Mouse (Mus musculus) G1E (cell line): ENCODE data around the gene Slc29a1.

Experiments
- CTCF ChIP-seq: IDR thresholded peaks from 2 replicates; pipeline ENCODE4 v1.5.1; 2012; ENCODE audit warnings: low read depth, low read length, inconsistent platforms, mixed read lengths
- GATA1 ChIP-seq: IDR thresholded peaks from 2 replicates; pipeline ENCODE4 v1.6.1; 2012; ENCODE audit warnings: borderline replicate concordance, low read length, inconsistent platforms, mixed read lengths
- GATA2 ChIP-seq: IDR thresholded peaks from 2 replicates; pipeline ENCODE4 v1.6.1; 2012; ENCODE audit warnings: low read depth, low read length, inconsistent platforms, borderline replicate concordance
- POLR2AphosphoS5 ChIP-seq: IDR thresholded peaks from 2 replicates; pipeline ENCODE4 v1.6.1; 2012; ENCODE audit warnings: low read depth, low read length, inconsistent platforms; ENCODE audit not compliant: insufficient replicate concordance
- TAL1 ChIP-seq: conservative IDR thresholded peaks from 2 replicates; pipeline ENCODE4 v1.6.1; 2012; ENCODE audit warnings: low read depth, low read length, inconsistent platforms, mixed read lengths

- no peak for TF ChIP-seq POLR2AphosphoS5
- TF ChIP-seq CTCF, result no peak
- no peak for TF ChIP-seq TAL1
- TF ChIP-seq GATA2, result no peak
- TF ChIP-seq GATA1, result no peak
Measured at GRCm38 (mm10) chr17:45641981-45642380, 42.6 kb upstream of the Slc29a1 start.
